34 mouse cellular contexts compared by ENCODE assay signal in the genomic region with DNA sequence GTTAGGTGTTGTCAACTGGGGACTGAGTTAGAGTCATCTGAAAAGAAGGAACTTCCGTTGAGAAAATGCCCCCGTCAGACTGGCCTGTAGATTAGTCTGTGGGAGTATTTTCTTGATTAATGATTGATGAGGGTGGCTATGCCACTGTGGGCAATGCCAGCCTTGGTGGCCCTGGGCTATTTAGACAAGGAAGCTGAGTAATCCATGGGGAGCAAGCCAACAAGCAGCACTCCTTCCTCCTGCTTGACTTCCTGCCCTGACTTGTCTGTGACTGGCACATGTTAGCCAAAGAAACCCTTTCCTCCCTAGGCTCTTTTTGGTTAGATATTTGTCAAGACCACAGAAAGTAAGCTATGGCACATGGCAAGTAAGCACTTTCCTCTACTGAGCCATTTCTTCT. TPM values are rescaled to one million over a fixed set of nuclear protein-coding genes. Genes with fewer than 3 reads are reported as not detected.
"Had no signal": no experiment of that assay in that cellular context is flagged by ENCODE, and none has a peak within 500 bp of the region (broad histone marks: within the 10 kb centered on the region; RNA-seq: fewer than 3 reads in every experiment).

No protein-coding gene starts in this region.

- H3K4me3 ChIP-seq: embryonic facial prominence, embryonic 10.5 days; embryonic facial prominence, embryonic 12.5 days; embryonic facial prominence, embryonic 13.5 days; embryonic facial prominence, embryonic 15.5 days; erythroblast, embryonic 14.5 days; forebrain, embryonic 10.5 days; forebrain, embryonic 12.5 days; forebrain, embryonic 13.5 days; forebrain, embryonic 15.5 days; gastrocnemius, adult 2 months; heart, adult 2 months had no signal

- H3K27me3 ChIP-seq: embryonic facial prominence, embryonic 12.5 days; embryonic facial prominence, embryonic 13.5 days; embryonic facial prominence, embryonic 15.5 days; forebrain, embryonic 12.5 days; forebrain, embryonic 13.5 days; forebrain, embryonic 15.5 days had no signal

- H3K27ac ChIP-seq: embryonic facial prominence, embryonic 10.5 days; embryonic facial prominence, embryonic 12.5 days; embryonic facial prominence, embryonic 13.5 days; embryonic facial prominence, embryonic 15.5 days; forebrain, embryonic 10.5 days; forebrain, embryonic 12.5 days; forebrain, embryonic 13.5 days; forebrain, embryonic 15.5 days; gastrocnemius, adult 2 months; heart, adult 2 months had no signal

- H3K9ac ChIP-seq: embryonic facial prominence, embryonic 12.5 days; embryonic facial prominence, embryonic 13.5 days; embryonic facial prominence, embryonic 15.5 days; forebrain, embryonic 12.5 days; forebrain, embryonic 13.5 days; forebrain, embryonic 15.5 days; forebrain, postnatal 0 days had no signal

- DNase-seq: cerebellum, adult 18-20 months; cerebellum, adult 2 months; cerebellum, adult 8-10 months; cerebellum, adult 9-10 months; cerebellum, adult 9-11 months; cerebellum, postnatal 10 days; cerebellum, postnatal 14 days; cerebellum, postnatal 25 days; cerebellum, postnatal 36 days; embryo, embryonic 11 days; forebrain, postnatal 0 days; gastrocnemius, adult 2 months; gastrocnemius, postnatal 10 days; gastrocnemius, postnatal 14 days; gastrocnemius, postnatal 25 days; gastrocnemius, postnatal 36 days; heart, adult 18-20 months; heart, adult 2 months had no signal

- H3K4me2 ChIP-seq: embryonic facial prominence, embryonic 12.5 days; embryonic facial prominence, embryonic 13.5 days; embryonic facial prominence, embryonic 15.5 days; forebrain, embryonic 12.5 days; forebrain, embryonic 13.5 days; forebrain, embryonic 15.5 days had no signal

- H3K9me3 ChIP-seq: embryonic facial prominence, embryonic 13.5 days; embryonic facial prominence, embryonic 15.5 days had no signal

- ATAC-seq: forebrain, embryonic 13.5 days; forebrain, embryonic 14.5 days; forebrain, embryonic 15.5 days; forebrain, embryonic 16.5 days; forebrain, postnatal 0 days had no signal

- H3K36me3 ChIP-seq: embryonic facial prominence, embryonic 10.5 days; embryonic facial prominence, embryonic 12.5 days; embryonic facial prominence, embryonic 13.5 days; embryonic facial prominence, embryonic 15.5 days; forebrain, embryonic 10.5 days; forebrain, embryonic 12.5 days; forebrain, embryonic 15.5 days had no signal

- H3K4me1 ChIP-seq: embryonic facial prominence, embryonic 10.5 days; embryonic facial prominence, embryonic 12.5 days; embryonic facial prominence, embryonic 13.5 days; embryonic facial prominence, embryonic 15.5 days; forebrain, embryonic 10.5 days; forebrain, embryonic 12.5 days; forebrain, embryonic 13.5 days; forebrain, embryonic 15.5 days had no signal

RNA-seq across cellular contexts. Expression of a gene that starts 7.8 kb away (rescaled TPM):
- polyA plus RNA-seq: cerebellum, adult 2 months; cortical plate, adult 2 months; embryonic facial prominence, embryonic 10.5 days; embryonic facial prominence, embryonic 11.5 days; embryonic facial prominence, embryonic 12.5 days; embryonic facial prominence, embryonic 13.5 days; embryonic facial prominence, embryonic 14.5 days; erythroblast, embryonic 14.5 days; forebrain, embryonic 10.5 days; forebrain, embryonic 11.5 days; forebrain, embryonic 12.5 days; forebrain, embryonic 13.5 days; forebrain, embryonic 14.5 days; forebrain, embryonic 15.5 days; forebrain, embryonic 16.5 days; forebrain, postnatal 0 days; frontal cortex, adult 2 months; heart, adult 2 months had no signal

RNA-seq across cellular contexts. Expression of a gene that starts 22.4 kb away (rescaled TPM):
- polyA plus RNA-seq: cerebellum, adult 2 months; cortical plate, adult 2 months; embryonic facial prominence, embryonic 10.5 days; embryonic facial prominence, embryonic 11.5 days; embryonic facial prominence, embryonic 12.5 days; embryonic facial prominence, embryonic 13.5 days; embryonic facial prominence, embryonic 14.5 days; embryonic facial prominence, embryonic 15.5 days; erythroblast, embryonic 14.5 days; forebrain, embryonic 10.5 days; forebrain, embryonic 11.5 days; forebrain, embryonic 12.5 days; forebrain, embryonic 13.5 days; forebrain, embryonic 14.5 days; forebrain, embryonic 15.5 days; forebrain, embryonic 16.5 days; forebrain, postnatal 0 days; frontal cortex, adult 2 months; heart, adult 2 months had no signal

RNA-seq across cellular contexts. Expression of a gene that starts 22.5 kb away (rescaled TPM):
- polyA plus RNA-seq: cerebellum, adult 2 months; cortical plate, adult 2 months; embryonic facial prominence, embryonic 11.5 days; embryonic facial prominence, embryonic 12.5 days; erythroblast, embryonic 14.5 days; forebrain, embryonic 10.5 days; forebrain, embryonic 11.5 days; forebrain, embryonic 12.5 days; forebrain, embryonic 13.5 days; forebrain, embryonic 14.5 days; forebrain, embryonic 15.5 days; forebrain, embryonic 16.5 days; forebrain, postnatal 0 days had no signal

RNA-seq across cellular contexts. Expression of a gene that starts 32.8 kb away (rescaled TPM):
- polyA plus RNA-seq: cerebellum, adult 2 months; cortical plate, adult 2 months; embryonic facial prominence, embryonic 10.5 days; embryonic facial prominence, embryonic 11.5 days; embryonic facial prominence, embryonic 12.5 days; embryonic facial prominence, embryonic 13.5 days; embryonic facial prominence, embryonic 14.5 days; embryonic facial prominence, embryonic 15.5 days; erythroblast, embryonic 14.5 days; forebrain, embryonic 10.5 days; forebrain, embryonic 11.5 days; forebrain, embryonic 12.5 days; forebrain, embryonic 13.5 days; forebrain, embryonic 14.5 days; forebrain, embryonic 15.5 days; forebrain, embryonic 16.5 days; forebrain, postnatal 0 days; frontal cortex, adult 2 months; heart, adult 2 months had no signal

RNA-seq across cellular contexts. Expression of a gene that starts 53.0 kb away (rescaled TPM):
- polyA plus RNA-seq: cerebellum, adult 2 months; cortical plate, adult 2 months; embryonic facial prominence, embryonic 10.5 days; embryonic facial prominence, embryonic 11.5 days; embryonic facial prominence, embryonic 12.5 days; embryonic facial prominence, embryonic 13.5 days; embryonic facial prominence, embryonic 15.5 days; erythroblast, embryonic 14.5 days; forebrain, embryonic 10.5 days; forebrain, embryonic 11.5 days; forebrain, embryonic 12.5 days; forebrain, embryonic 13.5 days; forebrain, embryonic 14.5 days; forebrain, embryonic 15.5 days; forebrain, embryonic 16.5 days; forebrain, postnatal 0 days; frontal cortex, adult 2 months; heart, adult 2 months had no signal
